Mouse (Mus musculus): Measurements from ENCODE around the gene Apon.

- TF ChIP-seq CTCF (IDR thresholded peaks at IDR 0.05; ENCODE audit: low read depth, low read length) = no peak
- peak; percentile 48; the same call in 1 of the 2 replicates for TF ChIP-seq POLR2A (IDR thresholded peaks at IDR 0.05; ENCODE audit: extremely low read depth, insufficient read depth, low read length)
These were observed 42.9 kb upstream of the Apon start for GRCm38 (mm10) chr10:128210954-128211353.
